Mouse (Mus musculus) stomach, postnatal 0 days (tissue): ENCODE data around the gene Armc2. TPM values are rescaled to one million over a fixed set of nuclear protein-coding genes. Genes with fewer than 3 reads are reported as not detected.
A peak's percentile ranks its signal among the peaks of the same experiment; 100 is the strongest.
"Not testable (repeated sequence)": the region's sequence is repeated elsewhere in the genome, so short reads cannot be mapped to it uniquely, and the experiment has no call there.

Source experiments
- ATAC-seq: fragments of 200-750 bp; cut with Nextera tagmentation; 2 replicates; pipeline ENCODE4 v1.8.0; 2017; ENCODE audit not compliant: low FRiP score, low TSS enrichment
- DNase-seq: peaks from one replicate; pipeline ENCODE4 v3.0.0-alpha.2; 2016; ENCODE audit warnings: low spot score
- H3K27ac ChIP-seq: fragments of 300-500 bp; sonication (generic); replicated peaks from 2 replicates; pipeline ENCODE4 v1.5.1; 2014; ENCODE audit warnings: mild to moderate bottlenecking, control low read depth
- H3K27me3 ChIP-seq: fragments of 300-500 bp; sonication (generic); 2 replicates; pipeline ENCODE4 v1.6.1; 2014; ENCODE audit warnings: low read length; ENCODE audit not compliant: control insufficient read depth, insufficient read depth
- H3K36me3 ChIP-seq: fragments of 300-500 bp; sonication (generic); 2 replicates; pipeline ENCODE4 v1.6.1; 2014; ENCODE audit warnings: low read length, mixed read lengths; ENCODE audit not compliant: control insufficient read depth, insufficient read depth
- H3K4me1 ChIP-seq: fragments of 300-500 bp; sonication (generic); replicated peaks from 2 replicates; pipeline ENCODE4 v1.6.1; 2014; ENCODE audit warnings: antibody characterized with exemption; ENCODE audit not compliant: control insufficient read depth, insufficient read depth
- H3K4me2 ChIP-seq: fragments of 300-500 bp; sonication (generic); replicated peaks from 2 replicates; pipeline ENCODE4 v1.6.1; 2014; ENCODE audit warnings: low read depth, mild to moderate bottlenecking, control low read depth, moderate library complexity
- H3K4me3 ChIP-seq: fragments of 300-500 bp; sonication (generic); 2 replicates; pipeline ENCODE4 v1.5.1; 2014; ENCODE audit warnings: low read depth, low read length, control low read depth
- H3K9ac ChIP-seq: fragments of 300-500 bp; sonication (generic); 2 replicates; pipeline ENCODE4 v1.6.1; 2014; ENCODE audit warnings: mild to moderate bottlenecking, low read length, control low read depth, mixed read lengths
- H3K9me3 ChIP-seq: fragments of 300-500 bp; sonication (generic); 2 replicates; pipeline ENCODE4 v1.6.1; 2016; ENCODE audit warnings: low read length; ENCODE audit not compliant: control insufficient read depth
- CTCF ChIP-seq: IDR thresholded peaks from 2 replicates; pipeline ENCODE4 v1.5.1; 2016; ENCODE audit warnings: antibody characterized with exemption, low read depth, mild to moderate bottlenecking, moderate library complexity
- EP300 ChIP-seq: optimal IDR thresholded peaks from 2 replicates; pipeline ENCODE3; 2016; ENCODE audit warnings: antibody characterized with exemption
- WGBS: fragments of 180-500 bp; shearing (Covaris S2); extraction: QIAGEN DNeasy Blood & Tissue Kit; methylation state at CpG from one replicate; pipeline ENCODE4 v1.1.7; 2014; 5-methylcytosine and 5-hydroxymethylcytosine counted together
- polyA plus RNA-seq: library from polyadenylated mRNA; unstranded; fragments of >200 nt; fragmentation: Nextera tagmentation; extraction: Ambion mirVana; gene quantifications from 2 replicates; pipeline ENCODE4 v1.2.1, GENCODE M21; 2015

The Armc2 gene
- polyA plus RNA-seq, 1 experiment from 2014 or later, result 1.8 TPM

- TF ChIP-seq EP300, result no peak
- TF ChIP-seq CTCF, result peak; percentile 36; the same call in 1 of the 2 replicates
- H3K9me3 ChIP-seq, result no peaks in the 10 kb centered on the region
- H3K36me3 ChIP-seq, result no peaks in the 10 kb centered on the region
- 70% methylated on average over 2 of the region's 2 CpGs for whole genome bisulfite sequencing
- no peak overlapping the region for H3K4me2 ChIP-seq
- no peak for ATAC-seq
- no peak overlapping the region for H3K9ac ChIP-seq
- H3K4me1 ChIP-seq, result no peaks in the 10 kb centered on the region
- no peaks in the 10 kb centered on the region for H3K27me3 ChIP-seq
- DNase-seq, result no peak
- H3K27ac ChIP-seq, result no peak overlapping the region
- no peak overlapping the region for H3K4me3 ChIP-seq
Measured at GRCm38 (mm10) chr10:41959808-41960207, 58.4 kb downstream of the Armc2 start.

GRCm38 (mm10) chr10:41958677-41959274 lies 59.5 kb downstream of the Armc2 start:
- no peak overlapping the region for H3K27ac ChIP-seq
- no peak overlapping the region for H3K4me3 ChIP-seq
- no peak for TF ChIP-seq EP300
- no peak for TF ChIP-seq CTCF
- H3K9ac ChIP-seq, result no peak overlapping the region
- H3K4me1 ChIP-seq, result no peaks in the 10 kb centered on the region
- H3K4me2 ChIP-seq, result no peak overlapping the region
- ATAC-seq (no peak), DNase-seq (no peak)
- H3K27me3 ChIP-seq, result no peaks in the 10 kb centered on the region
- H3K9me3 ChIP-seq, result no peaks in the 10 kb centered on the region
- 85% methylated on average over 19 of the region's 19 CpGs for WGBS
- no peaks in the 10 kb centered on the region for H3K36me3 ChIP-seq

DNA sequence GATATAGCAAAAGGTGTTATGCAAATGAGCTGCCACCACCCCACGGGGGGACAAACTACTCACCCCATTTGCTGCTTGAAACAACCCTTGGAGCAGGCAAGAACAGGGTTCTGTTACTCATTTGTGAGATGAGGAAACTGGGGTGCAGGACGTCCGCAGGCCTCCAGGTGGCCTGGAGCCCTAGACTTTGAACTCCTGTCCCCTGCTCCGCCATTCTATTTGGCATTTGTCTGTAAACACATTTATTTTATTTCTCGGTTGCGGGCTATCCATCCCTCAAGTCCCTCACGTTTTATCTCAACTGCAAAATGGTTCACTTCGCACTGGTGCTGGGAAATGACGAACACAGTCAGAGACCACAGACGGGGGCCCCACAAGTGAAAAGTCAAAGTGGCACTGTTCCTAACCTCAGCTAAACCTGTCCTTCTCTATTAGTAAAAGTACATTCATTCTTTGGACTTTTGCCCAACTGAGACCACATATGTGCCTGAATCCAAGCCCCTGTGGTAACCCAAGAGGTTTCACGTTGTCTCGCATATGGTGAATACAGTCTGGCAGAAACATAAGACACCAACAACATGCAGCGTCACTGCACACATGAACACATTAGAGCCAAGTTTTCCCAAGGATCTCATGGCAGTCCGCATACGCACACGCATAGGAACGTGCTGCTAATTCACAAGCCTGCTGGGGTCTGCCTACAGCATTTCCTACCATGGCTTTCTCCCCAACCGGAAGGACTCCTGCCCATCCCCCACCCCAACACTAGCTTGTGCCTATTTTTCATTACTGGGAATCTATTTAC lies 60.6 kb downstream of the Armc2 start:
- Histone ChIP-seq H3K27me3 (no peaks in the 10 kb centered on the region), H3K4me3 (no peak overlapping the region), H3K4me1 (no peaks in the 10 kb centered on the region), H3K9me3 (no peaks in the 10 kb centered on the region), H3K36me3 (no peaks in the 10 kb centered on the region), H3K9ac (no peak overlapping the region), H3K4me2 (no peak overlapping the region), H3K27ac (no peak overlapping the region)
- DNase-seq, result no peak
- TF ChIP-seq EP300 (no peak), CTCF (no peak)
- 86% methylated on average over 18 of the region's 18 CpGs for WGBS
- no peak for ATAC-seq

DNA sequence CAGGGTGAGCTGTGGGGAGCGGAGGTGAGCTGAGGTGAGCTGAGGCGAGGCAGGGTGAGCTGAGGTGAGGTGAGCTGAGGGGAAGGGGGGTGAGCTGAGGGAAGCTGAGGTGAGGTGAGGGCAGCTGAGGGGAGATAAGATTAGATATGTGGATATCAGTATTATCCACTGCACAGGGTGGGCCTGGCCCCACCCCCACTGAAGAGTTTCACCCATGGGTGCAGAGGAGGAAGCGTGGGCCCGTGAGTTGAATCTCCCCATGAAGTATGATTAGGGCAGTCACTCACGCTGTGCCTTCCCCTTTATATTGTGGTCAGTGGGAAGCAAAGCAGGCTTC lies 64.7 kb downstream of the Armc2 start:
- TF ChIP-seq EP300 (no peak), CTCF (no peak)

DNA sequence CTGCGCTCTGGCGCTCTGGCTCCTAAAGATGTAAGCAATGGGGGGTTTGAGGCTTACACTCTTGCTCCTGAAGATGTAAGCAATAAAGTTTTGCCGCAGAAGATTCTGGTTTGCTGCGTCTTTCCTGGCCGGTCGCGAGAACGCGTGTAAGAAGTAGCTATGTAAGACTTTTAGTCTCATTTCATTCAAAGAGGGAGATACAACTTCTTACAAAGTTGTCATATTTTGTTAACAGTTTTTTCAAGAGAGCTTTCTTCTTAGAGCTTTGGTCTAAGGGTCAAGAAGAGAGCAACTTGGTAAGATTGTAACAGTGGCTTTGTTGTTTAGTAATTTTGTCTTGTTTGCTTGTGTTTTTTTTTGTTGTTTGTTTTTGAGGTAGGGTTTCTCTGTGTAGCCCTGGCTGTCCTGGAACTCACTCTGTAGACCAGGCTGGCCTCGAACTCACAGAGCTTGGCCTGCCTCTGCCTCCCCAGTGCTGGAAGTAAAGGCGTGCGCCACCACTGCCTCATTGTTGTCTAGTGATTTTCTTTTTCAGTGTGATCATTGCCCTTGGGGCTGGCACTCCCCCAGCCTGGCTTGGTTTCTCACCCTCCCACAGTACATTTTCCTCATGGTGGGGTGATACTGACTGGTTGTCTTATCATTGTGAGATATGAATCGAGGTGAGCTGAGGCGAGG lies 65.3 kb downstream of the Armc2 start:
- Histone ChIP-seq H3K4me2 (no peak overlapping the region), H3K9me3 (no peaks in the 10 kb centered on the region), H3K27ac (no peak overlapping the region), H3K36me3 (no peaks in the 10 kb centered on the region), H3K9ac (no peak overlapping the region), H3K4me3 (no peak overlapping the region), H3K27me3 (no peaks in the 10 kb centered on the region), H3K4me1 (no peaks in the 10 kb centered on the region)
- ATAC-seq, result no peak
- DNase-seq, result no peak
- 84% methylated on average over 14 of the region's 14 CpGs for WGBS
- no peak for TF ChIP-seq EP300
- TF ChIP-seq CTCF, result no peak

More for the DNA sequence above, 64.7 kb downstream of the Armc2 start:
- Histone ChIP-seq H3K9me3 (no peaks in the 10 kb centered on the region), H3K4me3 (no peak overlapping the region), H3K27me3 (no peaks in the 10 kb centered on the region), H3K9ac (no peak overlapping the region), H3K4me2 (no peak overlapping the region), H3K4me1 (no peaks in the 10 kb centered on the region), H3K36me3 (no peaks in the 10 kb centered on the region), H3K27ac (no peak overlapping the region)
- WGBS, result 92% methylated on average over 5 of the region's 5 CpGs
- ATAC-seq (no peak), DNase-seq (no peak)

DNA sequence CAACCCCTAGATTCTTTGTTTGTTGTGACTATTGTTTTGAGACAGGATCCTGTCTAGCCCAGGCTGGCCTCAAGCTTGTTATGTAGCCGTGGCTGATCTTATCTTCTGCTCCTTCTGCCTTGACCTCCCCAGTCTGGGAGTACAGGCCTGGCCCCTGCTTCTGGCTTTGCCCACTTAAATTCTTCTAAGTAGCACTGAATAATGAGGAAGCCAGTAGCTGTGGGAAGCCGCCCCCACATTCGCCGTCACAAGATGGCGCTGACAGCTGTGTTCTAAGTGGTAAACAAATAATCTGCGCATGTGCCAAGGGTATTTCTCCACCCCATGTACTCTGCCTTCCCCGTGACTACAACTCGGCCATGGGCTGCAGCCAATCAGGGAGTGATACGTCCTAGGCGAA lies 65.9 kb downstream of the Armc2 start:
- not testable (repeated sequence) for ATAC-seq
- 86% methylated on average over 5 of the region's 10 CpGs for WGBS

More for the DNA sequence above, 65.9 kb downstream of the Armc2 start:
- not testable (repeated sequence) for H3K4me2 ChIP-seq, H3K4me3 ChIP-seq, H3K36me3 ChIP-seq, H3K9me3 ChIP-seq, H3K27me3 ChIP-seq, H3K27ac ChIP-seq, DNase-seq, H3K9ac ChIP-seq, H3K4me1 ChIP-seq
